Mouse (Mus musculus): ENCODE measurements at regions not wholly inside any gene's neighbourhood (a gene's known extent, or its start where the extent isn't known, plus 50 kb on each side); places are given as distances from the start of the nearest gene placed in this dataset.
A peak's percentile ranks its signal among the peaks of the same experiment; 100 is the strongest.

GRCm38 (mm10) chr5:112039645-112040372 lies 212.5 kb downstream of the Cryba4 start:
- ATAC-seq (ENCODE audit: low read depth) (peak; percentile 47; the same call in 1 of the 2 replicates), DNase-seq (ENCODE audit: low spot score) (peak; percentile 32)
- no peaks in the 10 kb centered on the region; the same call in 1 of the 2 replicates for H3K4me1 ChIP-seq (ENCODE audit: control insufficient read depth, insufficient read depth, low read length)
- H3K36me3 ChIP-seq (ENCODE audit: control insufficient read depth, insufficient read depth, low read length): no peaks in the 10 kb centered on the region
- no peak overlapping the region for H3K4me2 ChIP-seq (ENCODE audit: low read depth, low read length)
- H3K9ac ChIP-seq (ENCODE audit: low read depth, low read length): no peak overlapping the region
- no peak overlapping the region for H3K27ac ChIP-seq (replicated peaks; ENCODE audit: low read depth, low read length)
- H3K9me3 ChIP-seq (ENCODE audit: control insufficient read depth, low read length): no peaks in the 10 kb centered on the region
- no peaks in the 10 kb centered on the region; the same call in 1 of the 2 replicates for H3K27me3 ChIP-seq (replicated peaks; ENCODE audit: control insufficient read depth, insufficient read depth, low read length)
- H3K4me3 ChIP-seq (ENCODE audit: low read depth, low read length): no peak overlapping the region
- whole genome bisulfite sequencing: 56% methylated on average over 10 of the region's 10 CpGs

- no peak overlapping the region for H3K9ac ChIP-seq (ENCODE audit: low read depth, low read length)
- no peak for ATAC-seq (ENCODE audit: low read depth)
- DNase-seq (ENCODE audit: low spot score): no peak
- 68% methylated on average over 1 of the region's 1 CpGs for WGBS
- no peak overlapping the region for H3K27ac ChIP-seq (replicated peaks; ENCODE audit: low read depth, low read length)
- H3K4me2 ChIP-seq (ENCODE audit: low read depth, low read length): no peak overlapping the region
- no peaks in the 10 kb centered on the region for H3K36me3 ChIP-seq (ENCODE audit: control insufficient read depth, insufficient read depth, low read length)
- no peaks in the 10 kb centered on the region; the same call in 1 of the 2 replicates for H3K27me3 ChIP-seq (replicated peaks; ENCODE audit: control insufficient read depth, insufficient read depth, low read length)
- no peaks in the 10 kb centered on the region for H3K9me3 ChIP-seq (ENCODE audit: control insufficient read depth, low read length)
- no peaks in the 10 kb centered on the region; the same call in 1 of the 2 replicates for H3K4me1 ChIP-seq (ENCODE audit: control insufficient read depth, insufficient read depth, low read length)
- no peak overlapping the region for H3K4me3 ChIP-seq (ENCODE audit: low read depth, low read length)
Measured at GRCm38 (mm10) chr5:112040678-112041077, 211.6 kb downstream of the Cryba4 start.

GRCm38 (mm10) chr5:112041285-112041684 lies 211.0 kb downstream of the Cryba4 start:
- ATAC-seq (ENCODE audit: low read depth): no peak
- Histone ChIP-seq H3K27me3 (replicated peaks; ENCODE audit: control insufficient read depth, insufficient read depth, low read length) (no peaks in the 10 kb centered on the region; the same call in 1 of the 2 replicates), H3K4me1 (ENCODE audit: control insufficient read depth, insufficient read depth, low read length) (no peaks in the 10 kb centered on the region; the same call in 1 of the 2 replicates), H3K4me3 (ENCODE audit: low read depth, low read length) (no peak overlapping the region), H3K36me3 (ENCODE audit: control insufficient read depth, insufficient read depth, low read length) (no peaks in the 10 kb centered on the region), H3K9ac (ENCODE audit: low read depth, low read length) (no peak overlapping the region), H3K27ac (replicated peaks; ENCODE audit: low read depth, low read length) (no peak overlapping the region), H3K9me3 (ENCODE audit: control insufficient read depth, low read length) (no peaks in the 10 kb centered on the region), H3K4me2 (ENCODE audit: low read depth, low read length) (no peak overlapping the region)
- DNase-seq (ENCODE audit: low spot score): peak; percentile 4
- 36% methylated on average over 4 of the region's 4 CpGs for WGBS

GRCm38 (mm10) chr5:112042236-112042635 lies 210.1 kb downstream of the Cryba4 start:
- ATAC-seq (ENCODE audit: low read depth): no peak
- no peak overlapping the region for H3K9ac ChIP-seq (ENCODE audit: low read depth, low read length)
- H3K4me1 ChIP-seq (ENCODE audit: control insufficient read depth, insufficient read depth, low read length): no peaks in the 10 kb centered on the region; the same call in 1 of the 2 replicates
- H3K4me2 ChIP-seq (ENCODE audit: low read depth, low read length): no peak overlapping the region
- whole genome bisulfite sequencing: 87% methylated on average over 11 of the region's 11 CpGs
- no peaks in the 10 kb centered on the region for H3K9me3 ChIP-seq (ENCODE audit: control insufficient read depth, low read length)
- no peak for DNase-seq (ENCODE audit: low spot score)
- H3K27me3 ChIP-seq (replicated peaks; ENCODE audit: control insufficient read depth, insufficient read depth, low read length): no peaks in the 10 kb centered on the region; the same call in 1 of the 2 replicates
- no peak overlapping the region for H3K4me3 ChIP-seq (ENCODE audit: low read depth, low read length)
- H3K36me3 ChIP-seq (ENCODE audit: control insufficient read depth, insufficient read depth, low read length): no peaks in the 10 kb centered on the region
- H3K27ac ChIP-seq (replicated peaks; ENCODE audit: low read depth, low read length): no peak overlapping the region

- ATAC-seq (ENCODE audit: low read depth): no peak
- H3K9ac ChIP-seq (ENCODE audit: low read depth, low read length): no peak overlapping the region
- H3K9me3 ChIP-seq (ENCODE audit: control insufficient read depth, low read length): no peaks in the 10 kb centered on the region
- no peaks in the 10 kb centered on the region for H3K4me1 ChIP-seq (ENCODE audit: control insufficient read depth, insufficient read depth, low read length)
- H3K36me3 ChIP-seq (ENCODE audit: control insufficient read depth, insufficient read depth, low read length): no peaks in the 10 kb centered on the region
- no peak overlapping the region for H3K4me3 ChIP-seq (ENCODE audit: low read depth, low read length)
- no peak overlapping the region for H3K4me2 ChIP-seq (ENCODE audit: low read depth, low read length)
- WGBS: 40% methylated on average over 16 of the region's 16 CpGs
- no peak overlapping the region for H3K27ac ChIP-seq (replicated peaks; ENCODE audit: low read depth, low read length)
- no peaks in the 10 kb centered on the region for H3K27me3 ChIP-seq (replicated peaks; ENCODE audit: control insufficient read depth, insufficient read depth, low read length)
- DNase-seq (ENCODE audit: low spot score): peak; percentile 31
Measured at GRCm38 (mm10) chr5:112050046-112050782, 202.1 kb downstream of the Cryba4 start.

GRCm38 (mm10) chr5:112050906-112051305 lies 201.4 kb downstream of the Cryba4 start:
- Histone ChIP-seq H3K36me3 (ENCODE audit: control insufficient read depth, insufficient read depth, low read length) (no peaks in the 10 kb centered on the region), H3K9me3 (ENCODE audit: control insufficient read depth, low read length) (no peaks in the 10 kb centered on the region), H3K4me1 (ENCODE audit: control insufficient read depth, insufficient read depth, low read length) (no peaks in the 10 kb centered on the region), H3K9ac (ENCODE audit: low read depth, low read length) (no peak overlapping the region), H3K4me2 (ENCODE audit: low read depth, low read length) (no peak overlapping the region), H3K27me3 (replicated peaks; ENCODE audit: control insufficient read depth, insufficient read depth, low read length) (no peaks in the 10 kb centered on the region), H3K4me3 (ENCODE audit: low read depth, low read length) (no peak overlapping the region), H3K27ac (replicated peaks; ENCODE audit: low read depth, low read length) (no peak overlapping the region)
- WGBS: 48% methylated on average over 5 of the region's 5 CpGs
- DNase-seq (ENCODE audit: low spot score) (peak; percentile 62), ATAC-seq (ENCODE audit: low read depth) (peak; percentile 33; the same call in 1 of the 2 replicates)

GRCm38 (mm10) chr5:112051786-112052185 lies 200.5 kb downstream of the Cryba4 start:
- no peaks in the 10 kb centered on the region for H3K36me3 ChIP-seq (ENCODE audit: control insufficient read depth, insufficient read depth, low read length)
- H3K4me3 ChIP-seq (ENCODE audit: low read depth, low read length): no peak overlapping the region
- H3K27me3 ChIP-seq (replicated peaks; ENCODE audit: control insufficient read depth, insufficient read depth, low read length): no peaks in the 10 kb centered on the region
- no peaks in the 10 kb centered on the region for H3K4me1 ChIP-seq (ENCODE audit: control insufficient read depth, insufficient read depth, low read length)
- no peaks in the 10 kb centered on the region for H3K9me3 ChIP-seq (ENCODE audit: control insufficient read depth, low read length)
- H3K9ac ChIP-seq (ENCODE audit: low read depth, low read length): no peak overlapping the region
- no peak overlapping the region for H3K27ac ChIP-seq (replicated peaks; ENCODE audit: low read depth, low read length)
- 84% methylated on average over 10 of the region's 10 CpGs for WGBS
- DNase-seq (ENCODE audit: low spot score) (no peak), ATAC-seq (ENCODE audit: low read depth) (no peak)
- H3K4me2 ChIP-seq (ENCODE audit: low read depth, low read length): no peak overlapping the region

- Histone ChIP-seq H3K36me3 (ENCODE audit: control insufficient read depth, insufficient read depth, low read length) (no peaks in the 10 kb centered on the region), H3K9ac (ENCODE audit: low read depth, low read length) (no peak overlapping the region), H3K4me3 (ENCODE audit: low read depth, low read length) (no peak overlapping the region), H3K27ac (replicated peaks; ENCODE audit: low read depth, low read length) (no peak overlapping the region), H3K4me1 (ENCODE audit: control insufficient read depth, insufficient read depth, low read length) (no peaks in the 10 kb centered on the region), H3K4me2 (ENCODE audit: low read depth, low read length) (no peak overlapping the region), H3K9me3 (ENCODE audit: control insufficient read depth, low read length) (no peaks in the 10 kb centered on the region), H3K27me3 (replicated peaks; ENCODE audit: control insufficient read depth, insufficient read depth, low read length) (no peaks in the 10 kb centered on the region)
- DNase-seq (ENCODE audit: low spot score) (peak; percentile 51), ATAC-seq (ENCODE audit: low read depth) (no peak)
- WGBS: 76% methylated on average over 5 of the region's 5 CpGs
Measured at GRCm38 (mm10) chr5:112053600-112054155, 198.6 kb downstream of the Cryba4 start.
